Mouse (Mus musculus) layer of hippocampus, postnatal 14 days (tissue): ENCODE results near the gene Lif. TPM values are rescaled to one million over a fixed set of nuclear protein-coding genes. Genes with fewer than 3 reads are reported as not detected.

Experiments used
- DNase-seq, 2 experiments: peaks; one replicate each; pipeline ENCODE4 v3.0.0; 2021 to 2022; ENCODE audit warnings: low spot score in 2 of 2, mixed read lengths in 1 of 2
- total RNA-seq, 2 experiments: library from RNA; stranded (reverse); gene quantifications; 2 replicates each; pipeline ENCODE4 v1.2.3; 2021

Gene Lif
- total RNA-seq, 2 experiments from 2014 or later: 0.69 to 0.78 TPM

DNA sequence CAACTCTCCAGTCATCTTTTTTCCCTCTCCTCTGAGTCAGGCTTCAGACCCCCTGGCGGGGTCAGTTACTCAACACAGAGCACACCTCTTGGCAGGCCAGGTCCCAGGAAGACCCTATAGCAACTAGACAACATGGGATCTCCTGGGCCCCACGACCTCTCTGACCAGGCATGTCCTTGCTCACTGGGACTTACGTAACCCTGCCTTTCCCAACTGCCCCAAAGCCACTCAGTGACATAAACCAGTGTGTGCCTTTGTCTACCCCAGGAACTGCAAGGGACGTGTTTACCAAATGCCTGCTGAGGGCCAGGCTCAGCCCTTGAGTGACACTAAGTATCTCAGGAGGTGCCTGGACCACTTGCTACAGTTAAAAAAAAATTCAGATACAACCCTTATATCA is 27.5 kb upstream of the Lif start:
- no peak for DNase-seq

DNA sequence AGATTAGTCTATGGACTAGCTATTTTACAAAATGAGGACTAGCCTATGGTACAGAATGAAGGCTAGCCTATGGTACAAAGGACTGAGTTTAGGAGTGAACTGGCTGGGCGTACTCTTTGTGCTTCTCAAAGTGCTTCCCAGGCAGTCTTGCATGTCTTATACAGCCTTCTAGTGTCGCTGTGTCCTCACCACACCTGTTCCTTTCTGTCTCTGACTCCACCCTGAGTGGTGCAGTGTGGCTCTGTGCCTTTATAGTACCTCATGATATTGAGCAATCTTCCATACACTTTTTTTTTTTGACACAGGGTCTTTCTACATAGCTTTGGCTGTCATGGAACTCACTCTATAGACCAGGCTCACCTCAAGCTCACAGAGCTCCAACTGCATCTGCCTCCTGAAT is 25.9 kb upstream of the Lif start:
- no peak for DNase-seq

- DNase-seq: no peak
Observed at GRCm38 (mm10) chr11:4232644-4233043, 24.7 kb upstream of the Lif start.

- no peak for DNase-seq
Observed at GRCm38 (mm10) chr11:4235052-4235655, 22.2 kb upstream of the Lif start.

DNA sequence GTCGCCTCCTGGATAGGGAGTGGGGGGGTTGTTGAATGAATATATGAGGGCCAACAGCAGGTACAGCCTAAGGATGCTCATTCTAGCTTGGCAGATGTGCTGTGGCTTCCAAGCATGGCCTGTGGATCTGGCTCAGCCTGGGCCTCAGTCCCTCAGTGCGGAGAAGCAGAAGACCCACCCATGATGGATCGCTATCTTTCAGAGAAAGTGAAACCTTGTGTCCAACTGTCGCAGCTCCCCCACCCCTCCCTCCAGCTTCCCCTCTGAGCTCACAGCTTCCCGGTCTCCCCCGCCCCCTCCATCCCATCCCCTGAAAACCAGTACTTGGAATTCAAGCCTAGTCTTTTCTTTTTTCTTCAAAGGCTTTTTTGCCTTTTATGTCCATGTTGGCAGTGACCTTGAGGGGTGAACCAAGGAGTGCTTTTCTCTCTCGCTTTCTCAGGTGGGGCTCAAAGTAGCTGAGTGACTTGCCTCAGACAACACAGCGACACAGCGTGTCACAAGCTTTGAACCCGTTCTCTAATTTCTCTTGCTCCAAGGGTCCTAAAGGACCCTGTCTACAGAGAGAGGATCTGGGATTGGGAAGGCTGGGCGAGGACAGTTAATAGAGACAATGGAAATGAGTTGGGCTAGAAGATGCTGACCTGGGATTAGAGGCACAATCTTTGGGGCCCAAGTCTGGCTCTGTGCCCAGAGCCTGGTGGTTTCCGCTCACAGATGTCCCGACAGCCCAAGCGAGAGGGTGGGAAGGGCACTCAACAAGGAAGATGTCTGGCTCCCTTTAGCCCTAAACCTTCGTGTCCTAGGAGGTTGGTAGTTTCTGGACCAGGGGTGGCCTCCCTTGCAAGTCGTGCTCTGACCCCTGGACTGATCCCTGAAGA is 21.5 kb upstream of the Lif start, which contains the start of gene Osm:
Gene Osm, plus strand, starts transcription at position 756 of the 881 bp plus-strand sequence.
- no peak for DNase-seq

DNA sequence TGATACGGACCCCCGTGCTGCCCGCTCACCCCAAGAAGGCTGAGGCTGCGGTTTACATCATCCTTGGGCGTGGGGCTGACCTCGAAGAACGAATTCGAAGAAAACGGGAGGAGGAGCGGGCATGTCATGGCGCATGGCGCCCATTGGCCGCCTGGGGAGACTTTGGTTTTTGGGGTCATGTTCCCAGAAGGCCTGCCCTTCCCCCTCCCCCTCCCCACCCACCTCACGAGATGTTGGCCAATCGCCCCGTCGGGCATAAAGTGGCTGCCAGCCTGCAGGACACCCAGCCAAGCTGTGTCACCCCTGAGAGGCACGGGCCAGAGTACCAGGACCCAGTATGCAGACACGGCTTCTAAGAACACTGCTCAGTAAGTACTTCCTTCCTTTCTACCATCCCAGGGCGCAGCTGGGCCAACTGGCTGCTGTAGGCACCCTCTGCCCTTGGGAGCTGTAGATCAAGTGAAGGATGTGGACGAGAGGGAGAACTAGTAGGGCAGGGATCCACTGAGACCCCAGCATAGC is 20.8 kb upstream of the Lif start:
- no peak for DNase-seq

GRCm38 (mm10) chr11:4237389-4237912 is 19.9 kb upstream of the Lif start:
- DNase-seq: no peak

GRCm38 (mm10) chr11:4238167-4238566 is 19.2 kb upstream of the Lif start:
- DNase-seq: no peak

DNA sequence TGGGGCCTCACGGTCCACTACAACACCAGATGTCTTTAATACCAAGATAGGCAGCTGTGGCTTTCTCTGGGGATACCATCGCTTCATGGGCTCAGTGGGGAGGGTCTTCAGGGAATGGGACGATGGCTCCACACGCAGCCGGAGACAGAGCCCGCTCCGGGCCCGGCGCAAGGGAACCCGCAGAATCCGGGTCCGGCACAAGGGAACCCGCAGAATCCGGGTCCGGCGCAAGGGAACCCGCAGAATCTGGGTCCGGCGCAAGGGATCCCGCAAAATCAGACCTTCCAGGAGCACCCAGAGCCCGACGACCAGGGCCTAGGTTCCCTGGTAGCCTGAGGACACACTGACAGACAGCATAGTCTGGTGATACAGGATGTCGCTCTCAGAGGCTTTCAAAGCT is 17.7 kb upstream of the Lif start:
- no peak for DNase-seq

GRCm38 (mm10) chr11:4240151-4240550 is 17.2 kb upstream of the Lif start:
- DNase-seq: no peak

- DNase-seq: no peak
Observed at GRCm38 (mm10) chr11:4241180-4241579, 16.2 kb upstream of the Lif start.

- no peak for DNase-seq
Observed at GRCm38 (mm10) chr11:4246126-4246525, 11.2 kb upstream of the Lif start.

DNA sequence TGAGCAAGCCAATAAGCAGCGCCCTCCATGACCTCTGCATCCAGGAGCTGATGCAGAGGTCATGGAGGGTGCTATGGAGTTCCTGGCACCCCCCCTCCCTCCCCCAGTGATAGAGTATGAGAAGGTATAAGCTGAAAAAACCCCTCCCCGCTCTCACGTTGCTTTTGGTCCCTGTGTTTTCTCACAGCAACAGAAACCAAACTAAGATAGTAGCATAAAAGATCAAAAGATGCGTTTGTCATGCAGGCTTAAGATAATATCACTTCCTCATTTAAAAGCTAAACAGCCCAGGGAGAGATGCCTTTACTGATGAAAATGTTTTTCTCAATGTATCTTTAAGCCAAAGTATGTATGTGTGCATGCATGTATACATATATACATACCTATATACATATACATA is 10.7 kb upstream of the Lif start:
- DNase-seq: no peak

- DNase-seq: no peak
Observed at GRCm38 (mm10) chr11:4247201-4247959, 10.0 kb upstream of the Lif start.

DNA sequence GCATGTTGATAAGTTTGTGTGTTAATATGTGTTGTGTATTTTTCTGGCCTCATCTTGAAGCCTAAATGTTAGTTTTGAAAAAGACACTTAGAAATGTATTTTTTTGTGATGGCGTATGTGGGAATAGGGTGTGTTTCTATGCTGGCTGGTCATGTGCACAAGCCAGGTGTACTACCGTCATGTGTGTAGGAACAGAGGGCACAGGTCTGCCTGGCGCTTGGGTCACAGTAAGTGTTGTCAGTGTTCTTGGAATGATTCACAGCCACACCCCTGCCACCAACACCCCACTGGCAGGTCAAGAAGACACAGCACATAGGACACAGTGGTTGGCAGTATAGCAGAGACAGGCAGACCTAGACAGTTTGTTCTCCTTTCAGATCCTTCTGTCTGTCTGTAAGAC is 8.2 kb upstream of the Lif start:
- no peak for DNase-seq

DNA sequence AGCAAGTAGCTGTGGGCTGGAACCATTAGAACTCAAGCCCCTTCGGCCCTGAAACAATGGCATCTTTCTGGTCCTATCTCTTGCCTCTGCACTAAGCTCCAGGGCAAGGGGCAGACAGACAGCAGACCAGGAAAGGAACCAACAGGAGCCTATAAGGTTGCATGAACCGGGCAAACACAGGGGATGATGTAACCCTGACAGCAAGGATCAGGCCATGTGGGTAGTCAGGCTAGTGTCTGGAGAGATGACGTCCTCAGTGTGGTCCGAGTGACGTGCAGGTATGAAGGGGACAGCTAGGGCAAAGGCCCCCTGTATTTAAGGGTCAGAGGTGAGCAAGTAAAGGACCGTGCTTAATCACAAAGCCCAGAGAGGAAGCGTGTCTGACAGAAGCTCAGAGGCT is 7.1 kb upstream of the Lif start:
- DNase-seq: no peak

GRCm38 (mm10) chr11:4251376-4251775 is 6.0 kb upstream of the Lif start:
- DNase-seq: no peak

GRCm38 (mm10) chr11:4252886-4253285 is 4.5 kb upstream of the Lif start:
- DNase-seq: no peak

- no peak for DNase-seq
Observed at GRCm38 (mm10) chr11:4257756-4258155, 399 bp downstream of the Lif start.

DNA sequence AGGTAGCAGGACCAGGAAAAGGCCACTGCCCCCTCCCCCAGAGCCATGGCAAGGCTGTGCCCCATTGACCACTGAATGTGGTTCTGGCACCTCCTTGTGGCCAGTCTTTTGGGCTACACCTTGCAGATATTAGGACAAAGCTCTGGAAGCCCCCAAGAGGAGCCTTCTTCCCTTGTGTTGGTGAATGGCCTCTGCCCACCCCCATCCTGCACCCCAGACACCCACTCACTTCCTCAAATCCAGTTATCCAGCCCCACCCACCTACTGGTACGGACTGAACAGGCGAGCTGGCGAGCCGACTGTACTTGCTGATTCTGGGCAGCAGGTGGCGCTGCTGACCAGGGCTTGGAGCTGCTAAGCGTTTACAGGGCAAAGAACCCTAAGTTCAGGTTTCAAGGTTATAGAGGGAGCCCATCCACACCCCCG is 1.3 kb downstream of the Lif start:
- DNase-seq: peak; percentile 84 to 90

DNA sequence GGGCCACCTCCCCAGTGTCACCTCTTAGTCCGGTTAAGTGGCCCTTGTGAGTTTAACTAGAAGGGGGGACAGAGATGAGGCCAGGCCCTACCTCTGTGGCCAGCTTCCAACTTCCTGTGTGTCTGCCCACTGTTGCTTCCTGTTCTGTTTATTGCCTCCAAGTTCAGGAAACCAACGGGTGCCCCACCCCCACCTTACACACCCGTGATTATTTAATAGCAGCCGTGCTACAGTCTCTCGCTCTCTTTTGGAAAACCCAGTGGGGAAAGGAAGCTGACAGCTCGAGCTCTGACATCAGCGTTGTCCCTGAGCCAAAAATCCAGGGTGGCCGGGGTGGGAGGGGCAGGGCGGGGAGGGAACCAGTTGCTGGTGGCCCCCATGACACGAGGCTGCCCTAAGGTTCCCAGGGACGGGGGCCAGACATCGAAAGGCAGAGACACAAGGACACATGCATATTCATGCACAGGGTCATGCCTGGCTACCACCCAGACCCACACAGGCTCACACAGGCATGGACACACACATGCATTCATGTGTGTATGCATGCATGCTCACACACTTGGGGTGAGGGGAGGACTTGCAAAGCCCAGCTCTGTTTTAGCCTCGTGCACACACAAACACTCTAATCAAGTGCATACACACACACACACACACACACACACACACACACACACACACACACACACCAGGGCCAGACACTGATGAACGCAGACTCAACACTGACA is 3.3 kb downstream of the Lif start:
- DNase-seq: peak in 1 of 2 experiments; percentile 32
